Mouse (Mus musculus): Measurements from ENCODE around the gene Ppm1n.

GRCm38 (mm10) chr7:19319458-19319857 lies 39.6 kb upstream of the Ppm1n start:
- no peak for TF ChIP-seq CTCF (IDR thresholded peaks at IDR 0.05; ENCODE audit: low read depth)
- no peak for TF ChIP-seq EP300 (IDR thresholded peaks at IDR 0.05; ENCODE audit: low read depth)
